Mouse (Mus musculus) intestine, postnatal 0 days (tissue): ENCODE results near the gene Gstm3. TPM values are rescaled to one million over a fixed set of nuclear protein-coding genes. Genes with fewer than 3 reads are reported as not detected.
"Not testable (repeated sequence)": the region's sequence is repeated elsewhere in the genome, so short reads cannot be mapped to it uniquely, and the experiment has no call there.

Source experiments
- ATAC-seq: fragments of 200-750 bp; cut with Nextera tagmentation; 2 replicates; pipeline ENCODE4 v1.8.0; 2017; ENCODE audit warnings: mild to moderate bottlenecking, moderate TSS enrichment, moderate library complexity
- H3K27ac ChIP-seq: fragments of 300-500 bp; sonication (generic); 2 replicates; pipeline ENCODE4 v1.5.1; 2014; ENCODE audit warnings: mild to moderate bottlenecking, low read depth, low read length, moderate library complexity
- H3K27me3 ChIP-seq: fragments of 300-500 bp; sonication (generic); replicated peaks from 2 replicates; pipeline ENCODE4 v1.6.1; 2014; ENCODE audit warnings: low read length, mixed read lengths; ENCODE audit not compliant: control insufficient read depth, insufficient read depth
- H3K36me3 ChIP-seq: fragments of 300-500 bp; sonication (generic); 2 replicates; pipeline ENCODE4 v1.6.1; 2014; ENCODE audit warnings: mild to moderate bottlenecking, moderate library complexity; ENCODE audit not compliant: control insufficient read depth, insufficient read depth
- H3K4me1 ChIP-seq: fragments of 300-500 bp; sonication (generic); replicated peaks from 2 replicates; pipeline ENCODE4 v1.6.1; 2014; ENCODE audit warnings: antibody characterized with exemption, low read length, mixed read lengths; ENCODE audit not compliant: control insufficient read depth, insufficient read depth
- H3K4me2 ChIP-seq: fragments of 300-500 bp; sonication (generic); replicated peaks from 2 replicates; pipeline ENCODE4 v1.6.1; 2014; ENCODE audit warnings: low read depth, mild to moderate bottlenecking, moderate library complexity
- H3K4me3 ChIP-seq: fragments of 300-500 bp; sonication (generic); 2 replicates; pipeline ENCODE4 v1.5.1; 2014; ENCODE audit warnings: low read depth, low read length
- H3K9ac ChIP-seq: fragments of 300-500 bp; sonication (generic); 2 replicates; pipeline ENCODE4 v1.6.1; 2014; ENCODE audit warnings: mild to moderate bottlenecking, low read depth, low read length
- H3K9me3 ChIP-seq: fragments of 300-500 bp; sonication (generic); 2 replicates; pipeline ENCODE4 v1.6.1; 2016; ENCODE audit warnings: mixed run types; ENCODE audit not compliant: control insufficient read depth
- CTCF ChIP-seq: sonication (generic); IDR thresholded peaks from 2 replicates; pipeline ENCODE4 v1.5.1; 2016; ENCODE audit warnings: low read depth, mild to moderate bottlenecking, control low read depth, antibody characterized with exemption, moderate library complexity
- WGBS: fragments of 180-500 bp; shearing (Covaris S2); extraction: QIAGEN DNeasy Blood & Tissue Kit; methylation state at CpG from one replicate; pipeline ENCODE4 v1.1.7; 2014; 5-methylcytosine and 5-hydroxymethylcytosine counted together
- polyA plus RNA-seq: library from polyadenylated mRNA; unstranded; fragments of >200 nt; fragmentation: Nextera tagmentation; extraction: Ambion mirVana; gene quantifications from 2 replicates; pipeline ENCODE4 v1.2.1, GENCODE M21; 2015

Gstm3 gene
- polyA plus RNA-seq = 53.9 and 60.7 TPM in 2 replicates

DNA sequence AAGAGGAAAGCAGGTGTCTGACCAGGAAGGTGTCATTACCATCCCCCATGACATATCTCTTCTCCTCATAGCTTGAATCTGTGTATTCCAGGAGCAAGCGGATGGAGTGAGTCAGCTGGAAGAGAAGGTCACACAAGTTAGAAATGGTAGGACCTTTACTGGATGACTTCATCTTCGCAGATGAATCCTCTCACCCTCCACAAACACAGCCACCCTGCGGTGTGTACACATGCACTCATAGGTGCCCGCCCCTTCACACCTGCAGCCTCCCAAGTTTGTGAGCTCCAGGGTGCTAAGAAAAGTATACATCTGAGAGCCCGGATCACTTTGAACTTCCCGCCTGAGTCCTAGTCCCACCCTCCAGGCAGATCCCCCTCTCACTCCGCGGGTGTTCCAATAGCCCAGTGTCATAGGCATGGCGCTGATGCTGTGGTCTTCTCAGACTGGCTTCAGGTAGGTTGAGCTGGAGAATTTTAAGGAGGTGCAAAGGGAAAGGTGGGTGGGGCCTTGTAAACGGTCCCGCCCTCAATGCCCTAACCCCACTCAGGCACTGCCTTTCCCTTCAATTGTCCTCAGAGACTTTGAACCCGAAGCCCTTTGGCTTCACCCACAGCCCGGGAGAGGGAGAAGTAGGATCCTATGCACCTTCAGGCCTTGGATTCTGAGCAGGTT is at the start of gene Gstm3:
Gene Gstm3, minus strand, starts transcription at position 560 of the 672 bp plus-strand sequence.
- peak within 1 kb of the TSS; percentile 5; the same call in 1 of the 2 replicates for H3K4me3 ChIP-seq

DNA sequence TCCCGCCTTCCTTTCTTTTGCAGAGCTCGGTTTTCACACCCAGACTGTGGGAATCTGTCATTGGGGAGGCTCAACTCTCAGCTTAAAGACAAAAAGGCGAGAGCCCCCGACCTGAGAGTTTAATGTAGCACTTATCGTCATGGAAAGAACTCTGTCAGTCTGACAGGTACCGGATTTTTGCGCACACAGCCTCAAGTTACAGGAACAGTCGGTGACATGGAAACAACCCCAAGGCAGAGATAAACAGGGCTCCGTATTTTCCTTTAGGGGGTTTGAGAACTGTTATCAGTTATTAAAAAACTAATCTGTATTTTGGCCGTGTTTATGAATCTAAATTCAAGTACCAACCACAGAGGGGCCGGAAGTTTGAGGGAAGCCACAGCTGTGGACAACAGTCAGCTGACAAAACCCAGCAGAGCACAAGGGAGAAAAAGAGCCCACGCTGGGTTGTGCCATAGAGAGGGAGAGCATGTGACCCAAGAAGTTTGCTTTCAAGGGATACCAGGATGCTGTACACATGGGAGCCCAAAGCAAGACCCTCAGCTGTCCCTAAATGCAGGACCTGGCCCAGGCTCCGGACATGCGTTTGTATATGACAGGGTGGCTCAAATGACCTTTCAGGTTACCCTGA is 49.2 kb upstream of the Gstm3 start:
- H3K9me3 ChIP-seq = no peaks in the 10 kb centered on the region
- no peaks in the 10 kb centered on the region for H3K27me3 ChIP-seq
- H3K4me3 ChIP-seq = peak overlapping the region; percentile 43
- H3K36me3 ChIP-seq = no peaks in the 10 kb centered on the region
- H3K4me2 ChIP-seq = peak overlapping the region; percentile 79
- peak overlapping the region; percentile 87 for H3K27ac ChIP-seq
- 0 out of 2 replicates have a peak, but pooled peaks have one; percentile 2 for ATAC-seq
- TF ChIP-seq CTCF = no peak
- WGBS = 19% methylated on average over 14 of the region's 14 CpGs
- H3K4me1 ChIP-seq = 0 out of 2 replicates have a peak, but pooled peaks cover 5% of the 10 kb centered on the region
- peak overlapping the region; percentile 42; the same call in 1 of the 2 replicates for H3K9ac ChIP-seq

More for the DNA sequence above, at the start of gene Gstm3:
- no peaks in the 10 kb centered on the region for H3K4me1 ChIP-seq
- no peaks in the 10 kb centered on the region for H3K9me3 ChIP-seq
- peak; percentile 84 for ATAC-seq
- H3K36me3 ChIP-seq = no peaks in the 10 kb centered on the region
- H3K4me2 ChIP-seq = peak within 1 kb of the TSS; percentile 52
- no peak within 1 kb of the TSS for H3K9ac ChIP-seq
- 26% methylated on average over 13 of the region's 13 CpGs for WGBS
- TF ChIP-seq CTCF = no peak
- no peak within 1 kb of the TSS for H3K27ac ChIP-seq
- H3K27me3 ChIP-seq = no peaks in the 10 kb centered on the region

DNA sequence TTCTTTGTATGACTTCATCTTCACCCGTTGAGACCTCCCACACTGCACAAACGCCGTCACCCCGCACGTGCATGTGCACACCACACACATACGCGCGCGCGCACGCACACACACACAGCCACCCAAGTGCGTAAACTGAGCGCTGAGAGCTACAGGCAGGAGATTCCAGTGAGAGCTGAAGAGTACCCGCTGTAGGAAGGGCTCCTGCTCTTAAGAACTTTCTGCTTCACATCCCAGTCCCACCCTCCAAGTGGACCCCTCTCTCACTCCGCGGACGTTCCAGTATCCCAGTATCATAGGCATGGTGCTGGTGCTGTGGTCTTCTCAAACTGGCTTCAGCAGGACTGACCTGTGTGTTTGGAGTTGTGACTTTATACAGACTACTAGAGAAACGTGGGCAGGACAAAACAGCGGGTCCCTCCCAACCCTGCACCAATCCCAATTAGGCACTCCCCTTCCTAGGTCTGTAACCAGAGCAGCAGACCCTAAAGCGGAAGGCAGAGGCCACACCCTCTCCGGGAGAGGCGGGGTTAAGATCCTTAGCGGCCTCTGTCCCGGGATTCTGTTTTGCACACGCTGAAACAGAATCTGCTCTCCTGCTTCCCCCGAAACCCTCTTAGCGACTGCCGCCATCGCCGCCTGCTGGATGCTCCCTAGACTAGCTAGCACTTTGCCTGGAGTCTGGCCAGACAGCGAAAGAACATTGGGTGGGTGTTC is 48.5 kb upstream of the Gstm3 start, which contains the start of gene Gstm1:
Gene Gstm1, minus strand, starts transcription at position 501 of the 717 bp plus-strand sequence.
- H3K9me3 ChIP-seq = no peaks in the 10 kb centered on the region
- H3K4me1 ChIP-seq = 0 out of 2 replicates have a peak, but pooled peaks cover 5% of the 10 kb centered on the region
- H3K36me3 ChIP-seq = no peaks in the 10 kb centered on the region
- ATAC-seq = peak; percentile 92
- peak within 1 kb of the TSS; percentile 43 for H3K4me3 ChIP-seq
- no peaks in the 10 kb centered on the region for H3K27me3 ChIP-seq
- peak within 1 kb of the TSS; percentile 50 for H3K9ac ChIP-seq
- peak; percentile 96 for TF ChIP-seq CTCF
- H3K4me2 ChIP-seq = peak within 1 kb of the TSS; percentile 79
- under 1% methylated on average over 31 of the region's 31 CpGs for WGBS
- peak within 1 kb of the TSS; percentile 87 for H3K27ac ChIP-seq

DNA sequence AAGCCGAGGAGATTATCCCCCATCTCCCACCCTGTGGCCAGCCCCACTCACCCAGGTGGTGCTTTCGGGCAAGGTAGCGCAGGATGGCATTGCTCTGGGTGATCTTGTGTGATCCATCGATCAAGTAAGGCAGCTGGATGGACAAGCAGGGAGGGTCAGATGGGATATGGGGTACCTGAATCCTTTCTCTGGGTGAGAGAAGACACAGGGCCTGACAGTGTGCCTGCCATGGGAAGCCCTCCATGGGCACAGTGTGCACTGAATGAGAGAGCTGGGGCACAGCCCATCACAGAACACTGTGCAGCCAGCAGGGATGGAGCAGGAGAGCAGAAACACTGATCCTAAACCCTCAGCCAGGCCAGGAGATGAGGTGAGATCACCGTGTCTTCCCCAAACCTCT is 47.4 kb upstream of the Gstm3 start:
- not testable (repeated sequence) for H3K36me3 ChIP-seq, H3K27me3 ChIP-seq, H3K9ac ChIP-seq, H3K4me3 ChIP-seq, H3K9me3 ChIP-seq, H3K4me1 ChIP-seq, ATAC-seq, H3K27ac ChIP-seq
- H3K4me2 ChIP-seq = peak overlapping the region; percentile 79; the same call in 1 of the 2 replicates
- 90% methylated on average over 5 of the region's 5 CpGs for WGBS

DNA sequence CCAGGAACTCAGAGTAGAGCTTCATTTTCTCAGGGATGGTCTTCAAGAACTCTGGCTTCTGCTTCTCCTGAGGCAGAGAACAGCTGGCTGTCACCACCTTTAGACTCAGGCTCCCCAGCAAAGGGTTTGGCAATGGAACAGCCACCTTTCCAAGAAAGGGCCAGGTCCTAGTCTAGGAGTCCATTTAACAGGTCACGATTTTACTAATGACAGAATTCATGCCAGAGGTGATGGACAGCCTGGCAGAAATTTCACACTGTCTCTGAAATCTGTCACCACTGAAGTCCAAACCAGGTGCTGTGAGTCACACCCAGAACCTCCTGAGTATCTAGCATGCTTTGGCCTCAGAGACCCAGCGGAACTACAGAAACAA is 45.9 kb upstream of the Gstm3 start:
- TF ChIP-seq CTCF = no peak
- WGBS = 93% methylated on average over 2 of the region's 2 CpGs
- Histone ChIP-seq H3K4me3 (no peak overlapping the region), H3K4me2 (no peak overlapping the region), H3K4me1 (0 out of 2 replicates have a peak, but pooled peaks cover 5% of the 10 kb centered on the region), H3K9ac (no peak overlapping the region), H3K9me3 (no peaks in the 10 kb centered on the region), H3K27me3 (no peaks in the 10 kb centered on the region), H3K36me3 (no peaks in the 10 kb centered on the region), H3K27ac (no peak overlapping the region)
- ATAC-seq = no peak
